In the genomic region with DNA sequence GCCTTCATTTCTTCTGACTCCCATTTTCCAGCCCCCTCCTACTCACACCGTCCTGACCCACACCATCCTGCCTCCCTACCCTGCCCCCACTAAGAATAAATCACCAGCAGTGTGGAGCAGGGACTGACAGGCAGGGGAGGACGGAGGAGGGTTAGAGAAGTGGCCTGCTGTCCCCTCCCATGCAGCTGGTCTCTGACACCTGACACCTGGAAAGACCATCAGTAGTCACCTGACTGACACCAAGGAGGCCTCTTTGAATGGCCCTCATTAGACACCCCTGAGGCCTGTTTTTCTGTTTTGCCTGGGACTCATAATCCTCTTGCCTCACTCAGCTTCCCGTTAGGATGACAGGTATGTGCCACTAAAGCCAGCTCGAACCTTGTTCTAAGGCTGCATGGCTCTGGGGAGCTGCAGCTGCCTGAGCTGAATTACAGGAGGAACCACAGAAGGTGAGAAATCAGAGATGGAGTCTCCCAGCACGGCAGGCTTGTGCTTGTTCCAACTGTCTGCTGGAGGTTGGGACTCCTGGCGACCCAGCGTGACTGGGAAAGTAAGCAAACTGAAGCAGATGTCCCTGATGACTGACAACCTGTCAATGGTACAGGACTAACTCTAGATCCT, we compare ENCODE assay signal across 12 mouse cellular contexts. TPM values are rescaled to one million over a fixed set of nuclear protein-coding genes. Genes with fewer than 3 reads are reported as not detected.
A peak's percentile ranks its signal among the peaks of the same experiment; 100 is the strongest.
DNase-seq lines count a peak whose midpoint lies in the region; ATAC-seq and TF ChIP-seq lines count a peak whose summit lies in the region.
"Had no signal": no experiment of that assay in that cellular context is flagged by ENCODE, and none has a peak within 500 bp of the region (broad histone marks: within the 10 kb centered on the region; RNA-seq: fewer than 3 reads in every experiment).

No protein-coding gene starts in this region.

- H3K27ac ChIP-seq in kidney, embryonic 15.5 days: peak overlapping the region; percentile 76
- peak overlapping the region; percentile 46 for H3K27ac ChIP-seq in ES-Bruce4 (ENCODE audit: insufficient read depth, low read length)
- H3K27ac ChIP-seq in limb, embryonic 14.5 days (replicated peaks; ENCODE audit: low read depth, low read length): no peak overlapping the region
- H3K27ac ChIP-seq: left cerebral cortex, adult 2 months had no signal

- H3K4me3 ChIP-seq in kidney, embryonic 15.5 days (replicated peaks): no peak overlapping the region
- peak overlapping the region; percentile 20; the same call in 1 of the 2 replicates for H3K4me3 ChIP-seq in ES-Bruce4 (ENCODE audit: low read depth, low read length)
- no peak overlapping the region for H3K4me3 ChIP-seq in limb, embryonic 14.5 days (replicated peaks; ENCODE audit: low read length)
- H3K4me3 ChIP-seq: left cerebral cortex, adult 2 months had no signal

- peak; percentile 77 for ATAC-seq in kidney, embryonic 15.5 days (replicated peaks; ENCODE audit: low FRiP score)
- no peak for ATAC-seq in limb, embryonic 14.5 days (ENCODE audit: low FRiP score, low read depth)
- ATAC-seq: inflammation-experienced regulatory T-cells, adult 6 months had no signal

- H3K4me2 ChIP-seq in kidney, embryonic 15.5 days: peak overlapping the region; percentile 14; the same call in 1 of the 2 replicates
- no peak overlapping the region; the same call in 1 of the 2 replicates for H3K4me2 ChIP-seq in limb, embryonic 14.5 days (replicated peaks; ENCODE audit: low read depth, low read length, severe bottlenecking)

- H3K36me3 ChIP-seq in kidney, embryonic 15.5 days: peaks cover 30% of the 10 kb centered on the region
- H3K36me3 ChIP-seq in ES-Bruce4 (ENCODE audit: control insufficient read depth, insufficient read depth, low read length, poor library complexity, severe bottlenecking): peaks cover 2% of the 10 kb centered on the region; the same call in 1 of the 2 replicates
- peaks cover 14% of the 10 kb centered on the region for H3K36me3 ChIP-seq in limb, embryonic 14.5 days (ENCODE audit: control insufficient read depth, insufficient read depth, low read length)

- no peaks in the 10 kb centered on the region for H3K27me3 ChIP-seq in kidney, embryonic 15.5 days
- H3K27me3 ChIP-seq in ES-Bruce4 (ENCODE audit: control insufficient read depth, insufficient read depth, low read length, poor library complexity, severe bottlenecking): no peaks in the 10 kb centered on the region
- H3K27me3 ChIP-seq in limb, embryonic 14.5 days (ENCODE audit: control insufficient read depth, insufficient read depth, low read length): no peaks in the 10 kb centered on the region

- TF ChIP-seq POLR2A in ES-Bruce4 (IDR thresholded peaks at IDR 0.05; ENCODE audit: insufficient read depth, low read length): no peak
- no peak for TF ChIP-seq POLR2A in limb, embryonic 14.5 days (IDR thresholded peaks at IDR 0.05; ENCODE audit: borderline replicate concordance, extremely low read depth, insufficient read depth, insufficient read length)

- no peak overlapping the region for H3K9ac ChIP-seq in kidney, embryonic 15.5 days
- no peak overlapping the region for H3K9ac ChIP-seq in ES-Bruce4 (ENCODE audit: low read depth, poor library complexity, severe bottlenecking)
- H3K9ac ChIP-seq in limb, embryonic 14.5 days (ENCODE audit: low read depth, low read length, severe bottlenecking): no peak overlapping the region

- no peak for DNase-seq in kidney, adult 18-20 months
- peak; percentile 47 for DNase-seq in embryo, embryonic 9.5 days (ENCODE audit: extremely low spot score)
- peak; percentile 43 for DNase-seq in limb, embryonic 14.5 days (ENCODE audit: low spot score)
- DNase-seq in adrenal gland, postnatal 4 days (ENCODE audit: low spot score in 2 of 2): no peak
- no peak for DNase-seq in c-Kit-positive CD71-positive TER-119-positive erythroid progenitor cells, embryonic 14.5 days (ENCODE audit: low spot score)
- DNase-seq: adrenal gland, postnatal 25 days; cerebellum, adult 9-10 months had no signal

- no peaks in the 10 kb centered on the region for H3K9me3 ChIP-seq in kidney, embryonic 15.5 days (replicated peaks)
- no peaks in the 10 kb centered on the region for H3K9me3 ChIP-seq in ES-Bruce4 (replicated peaks; ENCODE audit: control insufficient read depth, insufficient read depth, low read length, poor library complexity, severe bottlenecking)
- H3K9me3 ChIP-seq in limb, embryonic 14.5 days (ENCODE audit: control insufficient read depth, low read length): no peaks in the 10 kb centered on the region

- TF ChIP-seq CTCF in ES-Bruce4 (IDR thresholded peaks at IDR 0.05; ENCODE audit: low read depth, low read length): no peak

- WGBS in kidney, embryonic 15.5 days: 5% methylated on average over 7 of the region's 7 CpGs
- 5% methylated on average over 7 of the region's 7 CpGs for WGBS in limb, embryonic 14.5 days

- peak; percentile 66 for TF ChIP-seq EP300 in ES-Bruce4 (IDR thresholded peaks at IDR 0.05; ENCODE audit: insufficient read depth, low read depth, low read length)

- H3K4me1 ChIP-seq in kidney, embryonic 15.5 days: peaks cover 47% of the 10 kb centered on the region
- H3K4me1 ChIP-seq in ES-Bruce4 (ENCODE audit: control insufficient read depth, insufficient read depth, low read length): peaks cover 9% of the 10 kb centered on the region
- H3K4me1 ChIP-seq in limb, embryonic 14.5 days (ENCODE audit: control insufficient read depth, insufficient read depth, low read length): peaks cover 39% of the 10 kb centered on the region

RNA-seq across cellular contexts. Expression of a gene that starts 9.3 kb away (rescaled TPM):
- 15.6 and 19.5 TPM in 2 replicates for polyA plus RNA-seq in kidney, embryonic 15.5 days (2015; fragmentation: Nextera tagmentation; extraction: Ambion mirVana)
- polyA plus RNA-seq in ES-Bruce4 (2011; ENCODE audit: insufficient read depth, insufficient read length, low read depth, missing spikeins): 23.2 and 24.2 TPM in 2 replicates
- 23.4 and 24.1 TPM in 2 replicates for polyA plus RNA-seq in limb, embryonic 14.5 days (2012; rRNA removed)
- 24.1 and 25.0 TPM in 2 replicates for polyA plus RNA-seq in limb, embryonic 14.5 days (2014; fragmentation: Nextera tagmentation; extraction: Ambion mirVana)
- 10 to 100 TPM; 31.4 to 34.4 TPM for total RNA-seq in adrenal gland, postnatal 4 days (2021)

RNA-seq across cellular contexts. Expression of a gene that starts 9.6 kb away (rescaled TPM):
- polyA plus RNA-seq in kidney, embryonic 15.5 days (2015; fragmentation: Nextera tagmentation; extraction: Ambion mirVana): 470 and 471 TPM in 2 replicates
- polyA plus RNA-seq in ES-Bruce4 (2011; ENCODE audit: insufficient read depth, insufficient read length, low read depth, missing spikeins): 152 and 177 TPM in 2 replicates
- polyA plus RNA-seq in limb, embryonic 14.5 days (2012; rRNA removed): 251 and 322 TPM in 2 replicates
- 469 and 480 TPM in 2 replicates for polyA plus RNA-seq in limb, embryonic 14.5 days (2014; fragmentation: Nextera tagmentation; extraction: Ambion mirVana)
- 100 to 1,000 TPM; 244 to 256 TPM for total RNA-seq in adrenal gland, postnatal 4 days (2021)

RNA-seq across cellular contexts. Expression of a gene that starts 30.2 kb away (rescaled TPM):
- 6.5 and 7.1 TPM in 2 replicates for polyA plus RNA-seq in kidney, embryonic 15.5 days (2015; fragmentation: Nextera tagmentation; extraction: Ambion mirVana)
- polyA plus RNA-seq in ES-Bruce4 (2011; ENCODE audit: insufficient read depth, insufficient read length, low read depth, missing spikeins): 8.1 and 10.8 TPM in 2 replicates
- polyA plus RNA-seq in limb, embryonic 14.5 days (2012; rRNA removed): 24.1 and 36.7 TPM in 2 replicates
- polyA plus RNA-seq in limb, embryonic 14.5 days (2014; fragmentation: Nextera tagmentation; extraction: Ambion mirVana): 31.9 and 36.5 TPM in 2 replicates
- 1 to 10 TPM; 4.1 to 5.2 TPM for total RNA-seq in adrenal gland, postnatal 4 days (2021)
- total RNA-seq: megakaryocyte, adult 5-6 weeks had no signal
- polyA plus RNA-seq: inflammation-experienced regulatory T-cells, adult 6 months had no signal

RNA-seq across cellular contexts. Expression of a gene that starts 37.4 kb away (rescaled TPM):
- 46.5 and 54.6 TPM in 2 replicates for polyA plus RNA-seq in kidney, embryonic 15.5 days (2015; fragmentation: Nextera tagmentation; extraction: Ambion mirVana)
- polyA plus RNA-seq in ES-Bruce4 (2011; ENCODE audit: insufficient read depth, insufficient read length, low read depth, missing spikeins): 18.4 and 18.9 TPM in 2 replicates
- 107 and 144 TPM in 2 replicates for polyA plus RNA-seq in limb, embryonic 14.5 days (2012; rRNA removed)
- 43.6 and 44.4 TPM in 2 replicates for polyA plus RNA-seq in limb, embryonic 14.5 days (2014; fragmentation: Nextera tagmentation; extraction: Ambion mirVana)
- total RNA-seq in adrenal gland, postnatal 4 days (2021): 10 to 100 TPM; 53.0 to 56.2 TPM

RNA-seq across cellular contexts. Expression of a gene that starts 42.9 kb away (rescaled TPM):
- 1.7 and 1.8 TPM in 2 replicates for polyA plus RNA-seq in kidney, embryonic 15.5 days (2015; fragmentation: Nextera tagmentation; extraction: Ambion mirVana)
- not detected in 2 replicates for polyA plus RNA-seq in ES-Bruce4 (2011; ENCODE audit: insufficient read depth, insufficient read length, low read depth, missing spikeins)
- polyA plus RNA-seq in limb, embryonic 14.5 days (2012; rRNA removed): 4.5 and 5.0 TPM in 2 replicates
- polyA plus RNA-seq in limb, embryonic 14.5 days (2014; fragmentation: Nextera tagmentation; extraction: Ambion mirVana): 0.58 and 0.97 TPM in 2 replicates
- under 1 TPM; 0.76 to 0.90 TPM for total RNA-seq in adrenal gland, postnatal 4 days (2021)

Comparison
In these comparisons a context has a peak if more than half of its experiments do, and no peak if none do; other contexts are left out.
1. DNase-seq: peak in embryo, embryonic 9.5 days (single experiment) and limb, embryonic 14.5 days (single experiment); none in kidney, adult 18-20 months (single experiment), adrenal gland, postnatal 4 days (0 of 2) and c-Kit-positive CD71-positive TER-119-positive erythroid progenitor cells, embryonic 14.5 days (single experiment).